Comparison of ENCODE assay signal across 13 mouse cellular contexts in genomic region chr8:61708586-61709305, GRCm38 (mm10).
A peak's percentile ranks its signal among the peaks of the same experiment; 100 is the strongest.
DNase-seq lines count a peak whose midpoint lies in the region; ATAC-seq lines count a peak whose summit lies in the region.
"Had no signal": no experiment of that assay in that cellular context is flagged by ENCODE, and none has a peak within 500 bp of the region (broad histone marks: within the 10 kb centered on the region; RNA-seq: fewer than 3 reads in every experiment).

No protein-coding gene starts in this region.

- H3K4me1 ChIP-seq in hindbrain, embryonic 11.5 days (replicated peaks; ENCODE audit: control insufficient read depth, insufficient read depth, low read length) = no peaks in the 10 kb centered on the region
- H3K4me1 ChIP-seq in hindbrain, embryonic 10.5 days (replicated peaks) = peaks cover 11% of the 10 kb centered on the region
- H3K4me1 ChIP-seq in embryonic facial prominence, embryonic 12.5 days = peaks cover 11% of the 10 kb centered on the region
- H3K4me1 ChIP-seq in limb, embryonic 13.5 days = peaks cover 8% of the 10 kb centered on the region
- H3K4me1 ChIP-seq in neural tube, embryonic 14.5 days (ENCODE audit: control insufficient read depth, insufficient read depth, low read length) = 0 out of 2 replicates have a peak, but pooled peaks cover 4% of the 10 kb centered on the region
- H3K4me1 ChIP-seq in kidney, embryonic 16.5 days (ENCODE audit: insufficient read depth, low read length) = no peaks in the 10 kb centered on the region

- peak; percentile 76 for ATAC-seq in hindbrain, embryonic 11.5 days (ENCODE audit: low FRiP score)
- peak; percentile 35; the same call in 1 of the 2 replicates for ATAC-seq in embryonic facial prominence, embryonic 12.5 days (ENCODE audit: insufficient number of reproducible peaks, insufficient read depth, low FRiP score, low TSS enrichment)
- peak; percentile 64; the same call in 1 of the 2 replicates for ATAC-seq in limb, embryonic 13.5 days (ENCODE audit: low FRiP score, low read depth)
- peak; percentile 63 for ATAC-seq in neural tube, embryonic 14.5 days (ENCODE audit: low read depth)
- ATAC-seq in kidney, embryonic 16.5 days (ENCODE audit: low FRiP score, low TSS enrichment) = no peak
- ATAC-seq: intestine, embryonic 16.5 days had no signal

- H3K4me2 ChIP-seq in hindbrain, embryonic 11.5 days (replicated peaks; ENCODE audit: low read depth, low read length) = no peak overlapping the region
- no peak overlapping the region for H3K4me2 ChIP-seq in embryonic facial prominence, embryonic 12.5 days (replicated peaks)
- no peak overlapping the region for H3K4me2 ChIP-seq in limb, embryonic 13.5 days (replicated peaks)
- no peak overlapping the region for H3K4me2 ChIP-seq in neural tube, embryonic 14.5 days (ENCODE audit: low read depth, low read length)
- H3K4me2 ChIP-seq in kidney, embryonic 16.5 days (replicated peaks; ENCODE audit: low read depth, low read length) = no peak overlapping the region
- H3K4me2 ChIP-seq: lung, embryonic 14.5 days had no signal

- H3K27ac ChIP-seq in hindbrain, embryonic 11.5 days (ENCODE audit: low read depth, low read length) = no peak overlapping the region
- no peak overlapping the region for H3K27ac ChIP-seq in hindbrain, embryonic 10.5 days
- H3K27ac ChIP-seq in embryonic facial prominence, embryonic 12.5 days = peak overlapping the region; percentile 47; the same call in 1 of the 2 replicates
- no peak overlapping the region; the same call in 1 of the 2 replicates for H3K27ac ChIP-seq in limb, embryonic 13.5 days
- no peak overlapping the region for H3K27ac ChIP-seq in neural tube, embryonic 14.5 days (ENCODE audit: low read depth, low read length)
- no peak overlapping the region for H3K27ac ChIP-seq in kidney, embryonic 16.5 days (ENCODE audit: low read length)
- H3K27ac ChIP-seq: heart, embryonic 10.5 days had no signal

- H3K27me3 ChIP-seq in hindbrain, embryonic 11.5 days (ENCODE audit: control insufficient read depth, insufficient read depth, low read length) = no peaks in the 10 kb centered on the region
- H3K27me3 ChIP-seq in hindbrain, embryonic 10.5 days (ENCODE audit: insufficient read depth, poor library complexity, severe bottlenecking) = no peaks in the 10 kb centered on the region
- no peaks in the 10 kb centered on the region for H3K27me3 ChIP-seq in embryonic facial prominence, embryonic 12.5 days
- no peaks in the 10 kb centered on the region for H3K27me3 ChIP-seq in limb, embryonic 13.5 days
- H3K27me3 ChIP-seq in neural tube, embryonic 14.5 days (ENCODE audit: control insufficient read depth, insufficient read depth, low read length) = no peaks in the 10 kb centered on the region
- H3K27me3 ChIP-seq in kidney, embryonic 16.5 days (ENCODE audit: insufficient read depth, low read length) = no peaks in the 10 kb centered on the region

- DNase-seq in hindbrain, embryonic 11.5 days (ENCODE audit: low spot score) = no peak
- DNase-seq in hindbrain, embryonic 10.5 days (ENCODE audit: low spot score) = no peak
- DNase-seq in layer of hippocampus, postnatal 14 days (ENCODE audit: low spot score in 2 of 2) = no peak
- DNase-seq: adrenal gland, postnatal 36 days; cerebellum, adult 18-20 months; lung, embryonic 14.5 days; thymus, postnatal 14 days had no signal

- no peak overlapping the region for H3K9ac ChIP-seq in hindbrain, embryonic 11.5 days (ENCODE audit: low read depth, low read length)
- no peak overlapping the region for H3K9ac ChIP-seq in embryonic facial prominence, embryonic 12.5 days
- H3K9ac ChIP-seq in limb, embryonic 13.5 days = no peak overlapping the region
- no peak overlapping the region for H3K9ac ChIP-seq in neural tube, embryonic 14.5 days (replicated peaks; ENCODE audit: low read depth, low read length)
- H3K9ac ChIP-seq in kidney, embryonic 16.5 days (replicated peaks; ENCODE audit: low read length) = no peak overlapping the region
- H3K9ac ChIP-seq: lung, embryonic 14.5 days had no signal

- H3K9me3 ChIP-seq in hindbrain, embryonic 11.5 days (ENCODE audit: control insufficient read depth, low read length) = no peaks in the 10 kb centered on the region
- no peaks in the 10 kb centered on the region for H3K9me3 ChIP-seq in hindbrain, embryonic 10.5 days
- no peaks in the 10 kb centered on the region for H3K9me3 ChIP-seq in embryonic facial prominence, embryonic 12.5 days
- no peaks in the 10 kb centered on the region for H3K9me3 ChIP-seq in limb, embryonic 13.5 days
- H3K9me3 ChIP-seq in neural tube, embryonic 14.5 days (ENCODE audit: control insufficient read depth, low read length) = no peaks in the 10 kb centered on the region
- no peaks in the 10 kb centered on the region for H3K9me3 ChIP-seq in kidney, embryonic 16.5 days (ENCODE audit: low read length)
- H3K9me3 ChIP-seq: heart, embryonic 10.5 days had no signal

- 66% methylated on average over 8 of the region's 8 CpGs for WGBS in hindbrain, embryonic 11.5 days
- 72% methylated on average over 8 of the region's 8 CpGs for WGBS in hindbrain, embryonic 10.5 days
- 27% methylated on average over 8 of the region's 8 CpGs for WGBS in embryonic facial prominence, embryonic 12.5 days
- WGBS in limb, embryonic 13.5 days = 48% methylated on average over 8 of the region's 8 CpGs
- 41% methylated on average over 8 of the region's 8 CpGs for WGBS in neural tube, embryonic 14.5 days
- WGBS in kidney, embryonic 16.5 days = 61% methylated on average over 8 of the region's 8 CpGs

- H3K36me3 ChIP-seq in hindbrain, embryonic 11.5 days (ENCODE audit: control insufficient read depth, insufficient read depth, low read length) = no peaks in the 10 kb centered on the region
- H3K36me3 ChIP-seq in hindbrain, embryonic 10.5 days = peaks cover 72% of the 10 kb centered on the region
- H3K36me3 ChIP-seq in embryonic facial prominence, embryonic 12.5 days = peaks cover 40% of the 10 kb centered on the region
- peaks cover 53% of the 10 kb centered on the region for H3K36me3 ChIP-seq in limb, embryonic 13.5 days
- no peaks in the 10 kb centered on the region for H3K36me3 ChIP-seq in neural tube, embryonic 14.5 days (ENCODE audit: control insufficient read depth, insufficient read depth, low read length)
- no peaks in the 10 kb centered on the region; the same call in 1 of the 2 replicates for H3K36me3 ChIP-seq in kidney, embryonic 16.5 days (ENCODE audit: insufficient read depth, low read length)

- no peak overlapping the region for H3K4me3 ChIP-seq in hindbrain, embryonic 11.5 days (ENCODE audit: low read depth, low read length)
- no peak overlapping the region for H3K4me3 ChIP-seq in hindbrain, embryonic 10.5 days
- H3K4me3 ChIP-seq in embryonic facial prominence, embryonic 12.5 days = no peak overlapping the region
- H3K4me3 ChIP-seq in limb, embryonic 13.5 days = no peak overlapping the region
- no peak overlapping the region for H3K4me3 ChIP-seq in neural tube, embryonic 14.5 days (ENCODE audit: low read depth, low read length)
- no peak overlapping the region for H3K4me3 ChIP-seq in kidney, embryonic 16.5 days (ENCODE audit: low read length)
- H3K4me3 ChIP-seq: heart, embryonic 10.5 days had no signal
